Mouse (Mus musculus): ENCODE measurements around the gene Mrpl51. TPM values are rescaled to one million over a fixed set of nuclear protein-coding genes. Genes with fewer than 3 reads are reported as not detected.

The Mrpl51 gene
- polyA plus RNA-seq, 1 experiment: 147 TPM

DNA sequence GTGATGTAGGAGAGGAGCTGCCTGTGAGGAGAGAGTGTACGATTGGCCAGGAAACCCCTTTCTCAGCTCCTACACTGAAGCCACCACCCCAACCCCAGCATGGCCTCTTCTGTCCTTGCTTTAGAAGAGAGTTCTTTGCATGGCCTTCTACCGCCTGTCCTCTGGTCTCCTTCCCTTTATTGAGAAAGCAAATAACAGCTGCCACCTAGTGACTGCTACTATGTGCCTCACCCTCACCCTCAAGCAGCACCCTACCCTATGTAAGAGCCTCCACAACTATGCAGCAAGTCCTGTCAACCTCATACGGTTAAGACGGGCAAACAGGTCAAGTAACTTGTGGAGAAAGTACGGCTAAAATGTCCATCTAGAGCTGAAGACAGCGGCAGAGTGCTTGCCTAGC lies 21.4 kb upstream of the Mrpl51 start:
- Histone ChIP-seq H3K36me3 (ENCODE audit: control insufficient read depth, insufficient read depth) (peaks cover 69% of the 10 kb centered on the region), H3K79me3 (ENCODE audit: low read depth) (peaks cover 1% of the 10 kb centered on the region)

DNA sequence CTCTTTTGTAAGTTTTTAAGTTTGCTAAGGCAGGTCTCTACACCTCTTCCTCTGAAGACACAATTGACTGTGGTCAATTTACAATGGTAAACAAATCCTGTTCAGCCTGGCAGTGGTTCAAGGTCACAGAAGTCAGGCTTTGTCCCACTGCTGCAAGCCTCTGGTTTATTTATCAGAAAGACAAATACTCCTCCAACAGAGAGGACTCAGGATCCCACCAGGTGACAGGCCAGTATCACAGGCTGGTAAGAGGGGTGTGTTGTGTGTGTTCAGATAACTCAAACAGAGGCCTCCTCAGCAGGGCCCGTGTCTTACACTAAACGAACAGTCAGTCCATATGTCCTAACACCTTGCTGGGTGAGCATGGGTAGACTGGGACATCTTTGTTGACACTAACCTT lies 19.1 kb upstream of the Mrpl51 start:
- Histone ChIP-seq H3K4me3 (ENCODE audit: insufficient read depth, poor library complexity, severe bottlenecking) (no peak overlapping the region), H3K79me2 (ENCODE audit: control insufficient read depth, insufficient read depth) (no peaks in the 10 kb centered on the region), H3K79me3 (ENCODE audit: low read depth) (no peaks in the 10 kb centered on the region), H3K27me3 (ENCODE audit: control insufficient read depth, insufficient read depth, insufficient read length) (no peaks in the 10 kb centered on the region), H3ac (ENCODE audit: control insufficient read depth, insufficient read length, low read depth) (no peak overlapping the region), H3K36me3 (ENCODE audit: control insufficient read depth, insufficient read depth) (peaks cover 84% of the 10 kb centered on the region)
- TF ChIP-seq MYOD1 (IDR thresholded peaks at IDR 0.05; ENCODE audit: control insufficient read depth, insufficient read length, low read depth): no peak
- no peak for TF ChIP-seq FOSL1 (IDR thresholded peaks at IDR 0.05; ENCODE audit: insufficient read depth, low read length, poor library complexity, severe bottlenecking)
- no peak for TF ChIP-seq CTCF (IDR thresholded peaks at IDR 0.05; ENCODE audit: control insufficient read depth, insufficient read depth, insufficient read length)
- TF ChIP-seq MAX (IDR thresholded peaks at IDR 0.05): no peak
- no peak for TF ChIP-seq MYOG (IDR thresholded peaks at IDR 0.05; ENCODE audit: control insufficient read depth, extremely low read depth, insufficient read length)
- no peak for TF ChIP-seq CEBPB (IDR thresholded peaks at IDR 0.05; ENCODE audit: low read depth)
- TF ChIP-seq USF1 (IDR thresholded peaks at IDR 0.05; ENCODE audit: low read depth): no peak

More for the DNA sequence above, 21.4 kb upstream of the Mrpl51 start:
- Histone ChIP-seq H3ac (ENCODE audit: control insufficient read depth, insufficient read length, low read depth) (no peak overlapping the region), H3K4me3 (ENCODE audit: insufficient read depth, poor library complexity, severe bottlenecking) (no peak overlapping the region), H3K27me3 (ENCODE audit: control insufficient read depth, insufficient read depth, insufficient read length) (no peaks in the 10 kb centered on the region), H3K79me2 (ENCODE audit: control insufficient read depth, insufficient read depth) (peaks cover 14% of the 10 kb centered on the region)
- TF ChIP-seq CTCF (IDR thresholded peaks at IDR 0.05; ENCODE audit: control insufficient read depth, insufficient read depth, insufficient read length) (no peak), FOSL1 (IDR thresholded peaks at IDR 0.05; ENCODE audit: insufficient read depth, low read length, poor library complexity, severe bottlenecking) (no peak), CEBPB (IDR thresholded peaks at IDR 0.05; ENCODE audit: low read depth) (no peak), MAX (IDR thresholded peaks at IDR 0.05) (no peak), MYOG (IDR thresholded peaks at IDR 0.05; ENCODE audit: control insufficient read depth, extremely low read depth, insufficient read length) (no peak), MYOD1 (IDR thresholded peaks at IDR 0.05; ENCODE audit: control insufficient read depth, insufficient read length, low read depth) (no peak), USF1 (IDR thresholded peaks at IDR 0.05; ENCODE audit: low read depth) (no peak)

DNA sequence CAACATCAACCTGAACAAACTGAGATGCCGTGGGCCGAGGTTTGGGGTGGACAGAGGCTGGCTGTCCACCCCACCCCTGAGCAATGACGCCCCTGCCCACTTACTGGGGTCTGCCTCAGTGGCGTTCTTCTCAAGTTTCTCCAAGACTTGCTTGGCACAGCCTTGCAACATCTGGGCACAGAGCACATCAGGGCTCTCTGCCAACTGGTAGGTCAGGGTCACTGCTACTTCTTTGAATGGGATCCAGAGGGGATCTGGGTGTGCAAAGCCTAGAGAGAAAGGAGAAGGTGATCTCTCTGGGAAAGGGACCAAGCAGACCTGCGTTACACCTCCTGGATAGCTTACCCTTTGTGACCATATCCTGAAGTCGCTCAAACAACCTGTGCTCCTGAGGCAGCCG lies 18.3 kb upstream of the Mrpl51 start:
- no peaks in the 10 kb centered on the region for H3K79me3 ChIP-seq (ENCODE audit: low read depth)
- TF ChIP-seq MAX (IDR thresholded peaks at IDR 0.05) (no peak), MYOG (IDR thresholded peaks at IDR 0.05; ENCODE audit: control insufficient read depth, extremely low read depth, insufficient read length) (no peak), CEBPB (IDR thresholded peaks at IDR 0.05; ENCODE audit: low read depth) (no peak), FOSL1 (IDR thresholded peaks at IDR 0.05; ENCODE audit: insufficient read depth, low read length, poor library complexity, severe bottlenecking) (no peak), USF1 (IDR thresholded peaks at IDR 0.05; ENCODE audit: low read depth) (no peak), CTCF (IDR thresholded peaks at IDR 0.05; ENCODE audit: control insufficient read depth, insufficient read depth, insufficient read length) (no peak), MYOD1 (IDR thresholded peaks at IDR 0.05; ENCODE audit: control insufficient read depth, insufficient read length, low read depth) (no peak)
- no peaks in the 10 kb centered on the region for H3K79me2 ChIP-seq (ENCODE audit: control insufficient read depth, insufficient read depth)
- H3ac ChIP-seq (ENCODE audit: control insufficient read depth, insufficient read length, low read depth): no peak overlapping the region
- no peak overlapping the region for H3K4me3 ChIP-seq (ENCODE audit: insufficient read depth, poor library complexity, severe bottlenecking)
- no peaks in the 10 kb centered on the region for H3K27me3 ChIP-seq (ENCODE audit: control insufficient read depth, insufficient read depth, insufficient read length)
- peaks cover 84% of the 10 kb centered on the region for H3K36me3 ChIP-seq (ENCODE audit: control insufficient read depth, insufficient read depth)

- H3K79me3 ChIP-seq (ENCODE audit: low read depth): no peaks in the 10 kb centered on the region
- H3K4me3 ChIP-seq (ENCODE audit: insufficient read depth, poor library complexity, severe bottlenecking): no peak overlapping the region
- no peak for TF ChIP-seq FOSL1 (IDR thresholded peaks at IDR 0.05; ENCODE audit: insufficient read depth, low read length, poor library complexity, severe bottlenecking)
- no peak for TF ChIP-seq USF1 (IDR thresholded peaks at IDR 0.05; ENCODE audit: low read depth)
- no peak for TF ChIP-seq CTCF (IDR thresholded peaks at IDR 0.05; ENCODE audit: control insufficient read depth, insufficient read depth, insufficient read length)
- no peak for TF ChIP-seq MYOG (IDR thresholded peaks at IDR 0.05; ENCODE audit: control insufficient read depth, extremely low read depth, insufficient read length)
- no peak for TF ChIP-seq CEBPB (IDR thresholded peaks at IDR 0.05; ENCODE audit: low read depth)
- no peak for TF ChIP-seq MYOD1 (IDR thresholded peaks at IDR 0.05; ENCODE audit: control insufficient read depth, insufficient read length, low read depth)
- no peak for TF ChIP-seq MAX (IDR thresholded peaks at IDR 0.05)
- no peaks in the 10 kb centered on the region for H3K79me2 ChIP-seq (ENCODE audit: control insufficient read depth, insufficient read depth)
- no peak overlapping the region for H3ac ChIP-seq (ENCODE audit: control insufficient read depth, insufficient read length, low read depth)
- H3K27me3 ChIP-seq (ENCODE audit: control insufficient read depth, insufficient read depth, insufficient read length): no peaks in the 10 kb centered on the region
- H3K36me3 ChIP-seq (ENCODE audit: control insufficient read depth, insufficient read depth): peaks cover 83% of the 10 kb centered on the region
These were observed 16.1 kb upstream of the Mrpl51 start for GRCm38 (mm10) chr6:125175469-125175868.

DNA sequence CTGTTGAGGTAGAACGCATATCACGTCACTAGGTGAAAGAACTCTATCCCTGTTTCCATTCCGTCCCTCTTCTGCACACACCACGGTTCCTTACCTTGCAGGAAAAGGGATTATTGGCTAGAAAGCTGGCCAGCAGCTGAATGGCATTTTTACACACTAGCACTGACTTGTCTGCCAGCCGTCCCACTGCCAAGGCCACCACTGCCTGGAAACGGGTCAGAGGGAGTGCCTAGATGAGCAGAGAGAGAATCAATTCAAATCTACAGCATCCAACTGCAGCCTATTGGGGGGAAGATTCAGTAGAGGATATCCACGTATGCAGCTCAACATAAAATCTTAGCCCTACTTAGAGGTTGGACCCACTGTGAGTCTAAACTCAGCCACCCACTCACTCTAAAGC lies 12.0 kb upstream of the Mrpl51 start:
- Histone ChIP-seq H3K4me3 (ENCODE audit: insufficient read depth, poor library complexity, severe bottlenecking) (no peak overlapping the region), H3ac (ENCODE audit: control insufficient read depth, insufficient read length, low read depth) (no peak overlapping the region), H3K27me3 (ENCODE audit: control insufficient read depth, insufficient read depth, insufficient read length) (no peaks in the 10 kb centered on the region), H3K79me3 (ENCODE audit: low read depth) (no peaks in the 10 kb centered on the region), H3K36me3 (ENCODE audit: control insufficient read depth, insufficient read depth) (peaks cover 85% of the 10 kb centered on the region), H3K79me2 (ENCODE audit: control insufficient read depth, insufficient read depth) (no peaks in the 10 kb centered on the region)
- no peak for TF ChIP-seq MAX (IDR thresholded peaks at IDR 0.05)
- no peak for TF ChIP-seq MYOG (IDR thresholded peaks at IDR 0.05; ENCODE audit: control insufficient read depth, extremely low read depth, insufficient read length)
- TF ChIP-seq CEBPB (IDR thresholded peaks at IDR 0.05; ENCODE audit: low read depth): no peak
- no peak for TF ChIP-seq FOSL1 (IDR thresholded peaks at IDR 0.05; ENCODE audit: insufficient read depth, low read length, poor library complexity, severe bottlenecking)
- TF ChIP-seq USF1 (IDR thresholded peaks at IDR 0.05; ENCODE audit: low read depth): no peak
- no peak for TF ChIP-seq MYOD1 (IDR thresholded peaks at IDR 0.05; ENCODE audit: control insufficient read depth, insufficient read length, low read depth)
- TF ChIP-seq CTCF (IDR thresholded peaks at IDR 0.05; ENCODE audit: control insufficient read depth, insufficient read depth, insufficient read length): no peak

DNA sequence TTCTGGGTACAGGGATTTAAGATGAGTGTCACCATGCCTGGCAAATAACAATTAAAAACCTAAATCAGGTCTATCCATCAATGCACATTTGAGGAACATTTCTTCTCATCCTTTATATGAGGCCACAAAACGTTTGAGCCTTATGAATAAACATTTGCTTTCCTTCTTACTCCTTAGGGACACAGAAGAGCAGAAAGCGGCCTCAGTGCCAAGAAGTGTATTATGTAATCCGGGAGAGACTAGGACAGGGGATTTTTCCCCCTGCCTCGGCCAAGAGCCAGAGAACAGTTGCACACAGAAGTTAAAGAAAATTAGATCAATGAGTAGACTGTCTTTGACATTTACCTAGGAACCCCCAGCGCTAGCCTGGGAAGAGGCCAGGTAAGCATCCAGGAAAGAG lies 9.5 kb upstream of the Mrpl51 start:
- Histone ChIP-seq H3K79me2 (ENCODE audit: control insufficient read depth, insufficient read depth) (peaks cover under 1% of the 10 kb centered on the region), H3K27me3 (ENCODE audit: control insufficient read depth, insufficient read depth, insufficient read length) (no peaks in the 10 kb centered on the region), H3ac (ENCODE audit: control insufficient read depth, insufficient read length, low read depth) (no peak overlapping the region), H3K79me3 (ENCODE audit: low read depth) (no peaks in the 10 kb centered on the region), H3K36me3 (ENCODE audit: control insufficient read depth, insufficient read depth) (peaks cover 87% of the 10 kb centered on the region), H3K4me3 (ENCODE audit: insufficient read depth, poor library complexity, severe bottlenecking) (no peak overlapping the region)
- TF ChIP-seq CTCF (IDR thresholded peaks at IDR 0.05; ENCODE audit: control insufficient read depth, insufficient read depth, insufficient read length): no peak
